Mouse (Mus musculus) myocyte (in vitro differentiated cells): ENCODE measurements around the gene Dut. TPM values are rescaled to one million over a fixed set of nuclear protein-coding genes. Genes with fewer than 3 reads are reported as not detected.

Experiments
- H3K27me3 ChIP-seq: one replicate; pipeline ENCODE4 v1.6.1; 2011; ENCODE audit not compliant: control insufficient read depth, insufficient read depth, insufficient read length
- H3K36me3 ChIP-seq: one replicate; pipeline ENCODE4 v1.6.1; 2011; ENCODE audit not compliant: control insufficient read depth, insufficient read depth
- H3K4me2 ChIP-seq: one replicate; pipeline ENCODE4 v1.6.1; 2011; ENCODE audit warnings: low read depth, control low read depth
- H3K4me3 ChIP-seq: one replicate; pipeline ENCODE4 v1.5.1; 2011; ENCODE audit warnings: mild to moderate bottlenecking, control low read depth, moderate library complexity
- H3K79me2 ChIP-seq: one replicate; pipeline ENCODE4 v1.6.1; 2011; ENCODE audit not compliant: control insufficient read depth, insufficient read depth
- H3ac ChIP-seq: one replicate; pipeline ENCODE4 v1.6.1; 2011; ENCODE audit not compliant: control insufficient read depth, insufficient read length
- CEBPB ChIP-seq: IDR thresholded peaks from 2 replicates; pipeline ENCODE4 v1.6.1; 2011; ENCODE audit warnings: mild to moderate bottlenecking, moderate library complexity; ENCODE audit not compliant: poor library complexity, insufficient read depth, severe bottlenecking
- E2F4 ChIP-seq: IDR thresholded peaks from one replicate; pipeline ENCODE4 v1.6.1; 2011; ENCODE audit warnings: mild to moderate bottlenecking, control low read depth, moderate library complexity; ENCODE audit not compliant: insufficient read depth
- MAX ChIP-seq: IDR thresholded peaks from one replicate; pipeline ENCODE4 v1.6.1; 2011; ENCODE audit warnings: low read depth, mild to moderate bottlenecking, control low read depth
- MYOD1 ChIP-seq, 3 experiments: IDR thresholded peaks; one replicate each; pipeline ENCODE4 v1.6.1; 2011; ENCODE audit warnings: control low read depth in 2 of 3, low read depth in 2 of 3, mild to moderate bottlenecking in 2 of 3, moderate library complexity in 1 of 3; ENCODE audit not compliant: insufficient read length in 2 of 3, control insufficient read depth in 1 of 3
- MYOG ChIP-seq, 3 experiments: IDR thresholded peaks; one replicate each; pipeline ENCODE4 v1.6.1; 2011; ENCODE audit warnings: control low read depth in 2 of 3, low read depth in 2 of 3, mild to moderate bottlenecking in 2 of 3; ENCODE audit not compliant: insufficient read length in 2 of 3, control insufficient read depth in 1 of 3, insufficient read depth in 1 of 3
- POLR2A ChIP-seq: IDR thresholded peaks from one replicate; pipeline ENCODE4 v1.6.1; 2011; ENCODE audit warnings: low read depth, mild to moderate bottlenecking, control low read depth, moderate library complexity; ENCODE audit not compliant: insufficient read length
- POLR2AphosphoS2 ChIP-seq: IDR thresholded peaks from one replicate; pipeline ENCODE4 v1.6.1; 2011; ENCODE audit warnings: low read depth, control low read depth; ENCODE audit not compliant: insufficient read length
- REST ChIP-seq: IDR thresholded peaks from one replicate; pipeline ENCODE4 v1.6.1; 2011; ENCODE audit warnings: mild to moderate bottlenecking, control low read depth, moderate library complexity; ENCODE audit not compliant: insufficient read depth, insufficient read length
- SRF ChIP-seq: IDR thresholded peaks from one replicate; pipeline ENCODE4 v1.6.1; 2011; ENCODE audit warnings: low read depth; ENCODE audit not compliant: control insufficient read depth, insufficient read length
- TCF12 ChIP-seq: IDR thresholded peaks from one replicate; pipeline ENCODE4 v1.6.1; 2011; ENCODE audit warnings: mild to moderate bottlenecking, control low read depth; ENCODE audit not compliant: poor library complexity, insufficient read depth, severe bottlenecking
- TCF3 ChIP-seq: IDR thresholded peaks from one replicate; pipeline ENCODE4 v1.6.1; 2011; ENCODE audit warnings: low read depth, control low read depth; ENCODE audit not compliant: insufficient read length
- USF1 ChIP-seq: IDR thresholded peaks from one replicate; pipeline ENCODE4 v1.6.1; 2011; ENCODE audit warnings: low read depth, mild to moderate bottlenecking, control low read depth, moderate library complexity
- polyA plus RNA-seq: library from polyadenylated mRNA; unstranded; fragments of >200 nt; fragmentation: generic; extraction: Trizol; gene quantifications from one replicate; pipeline ENCODE4 v1.2.1, GENCODE M21; 2012; ENCODE audit warnings: missing spikeins

Gene Dut
- polyA plus RNA-seq, 1 experiment, result 57.1 TPM

- Histone ChIP-seq H3K36me3 (no peaks in the 10 kb centered on the region), H3K27me3 (no peaks in the 10 kb centered on the region), H3K4me2 (peak overlapping the region; percentile 44), H3K79me2 (no peaks in the 10 kb centered on the region), H3ac (no peak overlapping the region), H3K4me3 (no peak overlapping the region)
- TF ChIP-seq POLR2A (no peak), MYOD1 (IDR thresholded peaks at IDR 0.05; ENCODE audit: control insufficient read depth in 1 of 3, insufficient read length in 2 of 3, low read depth in 2 of 3) (peak in 1 of 3 experiments; percentile 45), POLR2AphosphoS2 (no peak), SRF (no peak), TCF12 (peak; percentile 10), REST (no peak), MYOG (IDR thresholded peaks at IDR 0.05; ENCODE audit: control insufficient read depth in 1 of 3, insufficient read depth in 1 of 3, insufficient read length in 2 of 3, low read depth in 2 of 3) (no peak), MAX (peak; percentile 29), CEBPB (peak; percentile 79), USF1 (no peak)
These were observed 47.0 kb downstream of the Dut start for GRCm38 (mm10) chr2:125293969-125294491.

- TF ChIP-seq MYOG (IDR thresholded peaks at IDR 0.05; ENCODE audit: control insufficient read depth in 1 of 3, insufficient read depth in 1 of 3, insufficient read length in 2 of 3, low read depth in 2 of 3) (no peak), CEBPB (no peak), MAX (no peak), TCF12 (no peak), USF1 (no peak), MYOD1 (IDR thresholded peaks at IDR 0.05; ENCODE audit: control insufficient read depth in 1 of 3, insufficient read length in 2 of 3, low read depth in 2 of 3) (no peak), POLR2AphosphoS2 (no peak), SRF (no peak), TCF3 (no peak), REST (no peak), E2F4 (no peak)
- no peak overlapping the region for H3K4me2 ChIP-seq
- H3K79me2 ChIP-seq, result no peaks in the 10 kb centered on the region
- H3K27me3 ChIP-seq, result no peaks in the 10 kb centered on the region
- peaks cover 14% of the 10 kb centered on the region for H3K36me3 ChIP-seq
- no peak overlapping the region for H3ac ChIP-seq
- H3K4me3 ChIP-seq, result no peak overlapping the region
These were observed 48.5 kb downstream of the Dut start for GRCm38 (mm10) chr2:125295526-125295925.

GRCm38 (mm10) chr2:125298841-125299240 lies 51.9 kb downstream of the Dut start:
- Histone ChIP-seq H3K4me2 (no peak overlapping the region), H3K79me2 (no peaks in the 10 kb centered on the region), H3K36me3 (peaks cover 27% of the 10 kb centered on the region), H3ac (no peak overlapping the region), H3K27me3 (no peaks in the 10 kb centered on the region), H3K4me3 (no peak overlapping the region)
- TF ChIP-seq CEBPB (no peak), MAX (no peak), REST (no peak), MYOD1 (IDR thresholded peaks at IDR 0.05; ENCODE audit: control insufficient read depth in 1 of 3, insufficient read length in 2 of 3, low read depth in 2 of 3) (no peak), E2F4 (no peak)

- no peaks in the 10 kb centered on the region for H3K79me2 ChIP-seq
- TF ChIP-seq TCF12 (no peak), CEBPB (0 out of 2 replicates have a peak, but pooled peaks have one; percentile 32), USF1 (peak; percentile 31)
- H3K4me3 ChIP-seq, result no peak overlapping the region
- H3K4me2 ChIP-seq, result no peak overlapping the region
- no peak overlapping the region for H3ac ChIP-seq
- no peaks in the 10 kb centered on the region for H3K27me3 ChIP-seq
- H3K36me3 ChIP-seq, result peaks cover 33% of the 10 kb centered on the region
These were observed 55.1 kb downstream of the Dut start for GRCm38 (mm10) chr2:125301877-125302624.

- Histone ChIP-seq H3K4me3 (no peak overlapping the region), H3K79me2 (no peaks in the 10 kb centered on the region), H3K27me3 (no peaks in the 10 kb centered on the region), H3ac (no peak overlapping the region), H3K4me2 (no peak overlapping the region), H3K36me3 (peaks cover 38% of the 10 kb centered on the region)
- TF ChIP-seq SRF (no peak), CEBPB (0 out of 2 replicates have a peak, but pooled peaks have one; percentile 8)
These were observed 55.6 kb downstream of the Dut start for GRCm38 (mm10) chr2:125302625-125302924.

- Histone ChIP-seq H3K27me3 (no peaks in the 10 kb centered on the region), H3ac (no peak overlapping the region), H3K4me2 (peak overlapping the region; percentile 22), H3K36me3 (peaks cover 43% of the 10 kb centered on the region), H3K4me3 (no peak overlapping the region), H3K79me2 (no peaks in the 10 kb centered on the region)
- TF ChIP-seq USF1, result no peak
- TF ChIP-seq MAX, result no peak
- peak; percentile 51; the same call in 1 of the 2 replicates for TF ChIP-seq CEBPB
These were observed 56.9 kb downstream of the Dut start for GRCm38 (mm10) chr2:125303764-125304384.
